Mouse (Mus musculus) gastrocnemius, postnatal 36 days (tissue): ENCODE measurements around the gene Timm22. TPM values are rescaled to one million over a fixed set of nuclear protein-coding genes. Genes with fewer than 3 reads are reported as not detected.

Source experiments
- total RNA-seq, 2 experiments: library from RNA; stranded (reverse); gene quantifications; 2 replicates each; pipeline ENCODE4 v1.2.3; 2021

Timm22 gene
- total RNA-seq, 2 experiments from 2014 or later = 34.3 to 36.2 TPM

Other genes starting within 250 kb of the Timm22 start
- 10 to 100 TPM; 20.2 TPM for gene Vps53, start 227.3 kb upstream of the Timm22 start, total RNA-seq
- gene Fam57a, start 227.3 kb upstream of the Timm22 start, total RNA-seq = 1 to 10 TPM; 1.8 TPM
- gene Dbil5, start 189.3 kb upstream of the Timm22 start, total RNA-seq = not detected
- 1 to 10 TPM; 1.6 to 4.0 TPM for gene Gemin4, start 189.3 kb upstream of the Timm22 start, total RNA-seq
- 10 to 100 TPM; 11.0 to 13.9 TPM for gene Mrm3, start 163.2 kb upstream of the Timm22 start, total RNA-seq
- gene Glod4, start 163.2 kb upstream of the Timm22 start, total RNA-seq = 10 to 100 TPM; 16.6 to 17.2 TPM
- gene Nxn, start 7.8 kb upstream of the Timm22 start, total RNA-seq = 10 to 100 TPM; 26.3 to 37.3 TPM
- 10 to 100 TPM in 1 of 2 experiments, 1 to 10 TPM in 1; 8.2 to 12.7 TPM for gene Abr, start 215.4 kb downstream of the Timm22 start, total RNA-seq